Mouse (Mus musculus): ENCODE measurements at regions not wholly inside any gene's neighbourhood (a gene's known extent, or its start where the extent isn't known, plus 50 kb on each side); places are given as distances from the start of the nearest gene placed in this dataset.

GRCm38 (mm10) chr14:102615588-102616309, 366.7 kb downstream of the Kctd12 start:
- DNase-seq = no peak

GRCm38 (mm10) chr14:102606055-102606454, 376.4 kb downstream of the Kctd12 start:
- DNase-seq = no peak

- no peak for DNase-seq
Measured at GRCm38 (mm10) chr14:102594850-102595249, 387.6 kb downstream of the Kctd12 start.

GRCm38 (mm10) chr14:102553781-102554180, 428.7 kb downstream of the Kctd12 start:
- no peak for DNase-seq

GRCm38 (mm10) chr14:102552598-102552997, 429.8 kb downstream of the Kctd12 start:
- no peak for DNase-seq

- no peak for DNase-seq
Measured at GRCm38 (mm10) chr14:102524894-102525577, 457.4 kb downstream of the Kctd12 start.

- DNase-seq = no peak
Measured at GRCm38 (mm10) chr14:102516765-102517164, 465.7 kb downstream of the Kctd12 start.

- DNase-seq = no peak
Measured at GRCm38 (mm10) chr14:102514527-102514926, 467.9 kb downstream of the Kctd12 start.

- no peak for DNase-seq
Measured at GRCm38 (mm10) chr14:102512651-102513050, 469.8 kb downstream of the Kctd12 start.

GRCm38 (mm10) chr14:102511691-102512383, 470.6 kb downstream of the Kctd12 start:
- no peak for DNase-seq

GRCm38 (mm10) chr14:102510387-102510786, 472.1 kb downstream of the Kctd12 start:
- DNase-seq = peak; percentile 75

GRCm38 (mm10) chr14:102505696-102506321, 476.6 kb downstream of the Kctd12 start:
- no peak for DNase-seq

- no peak for DNase-seq
Measured at GRCm38 (mm10) chr14:102497179-102497578, 485.3 kb downstream of the Kctd12 start.

- no peak for DNase-seq
Measured at GRCm38 (mm10) chr14:102492376-102492775, 490.1 kb downstream of the Kctd12 start.

GRCm38 (mm10) chr14:102491205-102491604, 491.2 kb downstream of the Kctd12 start:
- DNase-seq = no peak

- no peak for DNase-seq
Measured at GRCm38 (mm10) chr14:102477162-102477561, 505.3 kb downstream of the Kctd12 start.

- DNase-seq = no peak
Measured at GRCm38 (mm10) chr14:102469326-102469725, 513.1 kb downstream of the Kctd12 start.

- DNase-seq = no peak
Measured at GRCm38 (mm10) chr14:102461001-102461400, 521.4 kb downstream of the Kctd12 start.

- no peak for DNase-seq
Measured at GRCm38 (mm10) chr14:102439738-102440137, 542.7 kb downstream of the Kctd12 start.

GRCm38 (mm10) chr14:102403397-102404115, 578.9 kb downstream of the Kctd12 start:
- DNase-seq = no peak

GRCm38 (mm10) chr14:102402061-102402689, 580.3 kb downstream of the Kctd12 start:
- no peak for DNase-seq

Data from kidney, adult 18-20 months (tissue).